Mouse (Mus musculus) large intestine, adult 2 months (tissue): ENCODE data around the gene Ran. TPM values are rescaled to one million over a fixed set of nuclear protein-coding genes. Genes with fewer than 3 reads are reported as not detected.
A peak's percentile ranks its signal among the peaks of the same experiment; 100 is the strongest.

ENCODE experiments used
- DNase-seq: peaks from one replicate; pipeline ENCODE4 v3.0.0-alpha.2; 2012; ENCODE audit warnings: low read depth, low spot score
- WGBS: fragments of 180-500 bp; shearing (Covaris S2); methylation state at CpG from one replicate; pipeline ENCODE4 v1.1.7; 2018; 5-methylcytosine and 5-hydroxymethylcytosine counted together
- polyA plus RNA-seq: library from polyadenylated mRNA; depleted of rRNA; stranded (reverse); fragments of >200 nt; gene quantifications from 2 replicates; pipeline ENCODE4 v1.2.3, GENCODE M21; 2012

Gene Ran
- polyA plus RNA-seq, 1 experiment, result 97.4 TPM

DNA sequence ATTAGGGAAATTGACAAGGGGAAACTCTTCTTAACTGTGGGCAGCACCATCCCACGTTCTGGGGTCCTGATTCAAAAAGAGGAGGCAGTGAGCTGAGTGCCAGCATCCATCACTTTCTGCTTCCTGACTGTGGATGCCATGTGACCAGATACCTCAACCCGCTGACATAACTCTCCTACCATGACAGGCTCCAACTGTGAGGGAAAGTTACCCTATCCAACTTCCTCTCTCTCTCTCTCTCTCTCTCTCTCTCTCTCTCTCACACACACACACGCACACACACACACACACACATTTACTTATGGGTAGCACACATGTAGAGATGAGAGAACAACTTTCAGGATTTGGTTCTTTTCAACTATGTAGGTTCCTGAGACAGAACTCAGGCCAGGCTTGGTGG lies 10.3 kb upstream of the Ran start:
- WGBS, result 89% methylated on average over 3 of the region's 3 CpGs
- no peak for DNase-seq

DNA sequence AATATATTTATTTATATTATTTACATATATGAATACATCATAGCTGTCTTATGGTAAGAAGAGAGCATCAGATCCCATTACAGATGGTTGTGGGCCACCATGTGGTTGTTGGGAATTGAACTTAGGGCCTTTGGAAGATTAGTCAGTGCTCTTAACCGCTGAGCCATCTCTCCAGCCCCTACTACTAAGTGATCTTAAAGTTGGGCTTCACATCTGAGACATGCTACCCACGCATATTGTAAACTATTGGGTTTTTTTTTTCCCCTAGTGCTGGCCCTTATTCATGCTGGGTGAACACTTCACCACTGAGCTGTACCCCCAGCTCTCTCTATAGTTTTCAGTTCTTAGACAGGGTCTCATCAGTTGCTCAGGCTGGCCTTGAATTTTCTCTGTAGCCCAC lies 8.9 kb upstream of the Ran start:
- WGBS, result 85% methylated on average over 2 of the region's 2 CpGs
- no peak for DNase-seq

- 79% methylated on average over 3 of the region's 3 CpGs for WGBS
- no peak for DNase-seq
Measured at GRCm38 (mm10) chr5:129015020-129015419, 4.8 kb upstream of the Ran start.

GRCm38 (mm10) chr5:129015540-129015939 lies 4.3 kb upstream of the Ran start:
- WGBS, result 83% methylated on average over 5 of the region's 5 CpGs
- no peak for DNase-seq

DNA sequence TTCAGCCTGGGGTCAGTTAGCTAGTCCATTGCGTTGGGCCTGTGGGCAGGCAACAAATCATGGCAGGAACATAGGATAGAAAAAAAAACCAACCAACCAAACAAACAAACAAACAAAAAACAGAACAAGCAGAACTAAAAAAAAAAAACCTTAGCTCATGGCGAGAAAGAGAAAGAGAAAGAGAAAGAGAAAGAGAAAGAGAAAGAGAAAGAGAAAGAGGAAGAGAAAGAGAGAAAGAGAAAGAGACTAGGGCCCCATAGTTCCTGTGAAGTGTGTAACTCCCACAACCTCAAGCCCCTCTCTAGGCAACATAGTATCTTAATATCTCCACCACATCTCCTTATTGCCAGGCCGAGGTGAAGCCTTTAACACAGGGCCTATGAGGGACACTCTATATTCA lies 3.5 kb upstream of the Ran start:
- DNase-seq, result no peak
- 93% methylated on average over 3 of the region's 3 CpGs for WGBS

GRCm38 (mm10) chr5:129018782-129019489 lies 933 bp upstream of the Ran start:
- DNase-seq, result no peak

GRCm38 (mm10) chr5:129020300-129020668 lies 415 bp downstream of the Ran start:
- under 1% methylated on average over 56 of the region's 56 CpGs for WGBS

More at GRCm38 (mm10) chr5:129018782-129019489, 933 bp upstream of the Ran start:
- 82% methylated on average over 13 of the region's 13 CpGs for WGBS

GRCm38 (mm10) chr5:129020731-129021130 lies 862 bp downstream of the Ran start:
- WGBS, result 3% methylated on average over 28 of the region's 28 CpGs
- DNase-seq, result no peak

More at GRCm38 (mm10) chr5:129020300-129020668, 415 bp downstream of the Ran start:
- peak; percentile 47 for DNase-seq

DNA sequence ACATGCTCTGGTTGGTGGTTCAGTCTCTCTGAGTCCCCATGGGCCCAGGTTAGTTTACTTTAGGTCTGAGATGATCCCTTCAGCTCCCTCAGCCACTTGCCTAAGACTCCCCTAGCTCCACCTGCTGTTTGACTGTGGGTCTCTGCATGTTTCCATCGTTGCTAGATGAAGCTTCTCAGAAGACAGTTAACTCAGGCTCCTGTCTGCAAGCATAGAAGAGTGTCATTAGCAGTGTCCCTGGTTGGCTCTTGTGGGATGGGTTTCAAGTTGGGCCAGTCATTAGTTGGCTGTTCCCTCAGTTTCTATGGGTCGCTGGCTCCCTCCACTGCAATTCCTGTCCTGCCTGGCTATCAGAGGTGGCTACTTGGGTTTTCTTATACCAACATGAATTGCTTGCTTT lies 5.2 kb downstream of the Ran start:
- 41% methylated on average over 2 of the region's 2 CpGs for WGBS
- no peak for DNase-seq

- DNase-seq, result no peak
- whole genome bisulfite sequencing, result 65% methylated on average over 2 of the region's 2 CpGs
Measured at GRCm38 (mm10) chr5:129025725-129026124, 5.9 kb downstream of the Ran start.

DNA sequence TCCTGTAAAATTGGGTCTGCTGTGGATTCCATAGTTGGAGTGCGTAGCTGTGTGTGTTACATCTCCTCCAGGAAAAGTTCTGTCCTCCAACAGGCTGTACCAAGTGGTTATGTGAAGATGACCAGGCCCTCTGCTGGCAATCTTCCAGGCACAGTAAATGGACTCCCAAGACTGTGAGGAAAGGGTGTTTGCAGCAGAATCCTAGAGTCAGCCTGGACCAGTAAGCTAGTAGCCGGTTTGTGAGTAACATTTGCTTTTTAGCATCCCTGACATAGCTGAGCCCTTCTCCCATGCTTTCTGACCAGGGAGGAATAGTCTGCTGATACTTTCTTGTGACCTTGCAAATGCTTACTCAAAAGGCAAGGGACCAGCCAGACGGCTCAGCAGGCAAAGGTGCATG lies 6.3 kb downstream of the Ran start:
- WGBS, result 87% methylated on average over 3 of the region's 3 CpGs
- no peak for DNase-seq

- WGBS, result 84% methylated on average over 1 of the region's 1 CpGs
Measured at GRCm38 (mm10) chr5:129026637-129027036, 6.8 kb downstream of the Ran start.

GRCm38 (mm10) chr5:129029131-129029723 lies 9.4 kb downstream of the Ran start:
- WGBS, result 73% methylated on average over 5 of the region's 5 CpGs
- DNase-seq, result no peak

More at GRCm38 (mm10) chr5:129026637-129027036, 6.8 kb downstream of the Ran start:
- DNase-seq, result no peak

DNA sequence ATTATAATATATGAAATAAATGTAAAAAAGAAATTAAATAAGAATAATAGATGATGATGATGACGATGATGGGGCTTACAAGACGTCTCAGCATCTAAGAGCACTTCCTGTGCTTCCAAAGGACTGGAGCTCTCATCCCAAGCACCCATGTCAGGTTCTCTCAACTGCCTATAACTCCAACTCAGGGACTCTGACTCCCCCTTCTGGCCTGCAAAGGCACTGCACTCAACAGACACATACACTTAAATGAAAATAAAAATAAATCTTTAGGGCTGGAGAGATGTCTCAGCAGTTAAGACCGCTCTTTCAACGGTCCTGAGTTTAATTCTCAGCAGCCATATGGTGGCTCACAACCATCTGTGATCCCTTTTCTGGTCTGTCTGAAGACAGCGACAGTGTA lies 16.8 kb downstream of the Ran start:
- no peak for DNase-seq
- 84% methylated on average over 5 of the region's 5 CpGs for WGBS

DNA sequence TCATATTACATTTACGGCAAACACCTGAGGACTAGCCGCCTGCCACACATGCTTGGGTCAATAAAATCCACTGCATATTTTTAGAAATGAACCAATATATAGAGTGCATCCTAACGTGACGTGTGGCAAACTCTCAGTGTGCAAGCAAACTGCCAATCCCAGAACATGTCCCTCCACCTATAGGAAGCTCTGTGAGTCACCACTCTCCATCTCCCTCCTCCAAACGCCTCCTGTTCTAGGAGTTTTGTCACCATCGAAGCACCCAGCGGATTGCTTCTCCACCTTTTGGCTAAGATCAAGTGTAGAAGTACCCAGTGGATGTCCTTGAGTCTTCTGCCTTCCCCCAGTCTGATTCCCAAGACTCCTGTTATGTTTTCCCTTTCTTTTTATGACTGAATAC lies 17.9 kb downstream of the Ran start:
- 51% methylated on average over 7 of the region's 7 CpGs for WGBS
- no peak for DNase-seq

GRCm38 (mm10) chr5:129045641-129046580 lies 26.0 kb downstream of the Ran start:
- no peak for DNase-seq
- WGBS, result 60% methylated on average over 26 of the region's 26 CpGs

DNA sequence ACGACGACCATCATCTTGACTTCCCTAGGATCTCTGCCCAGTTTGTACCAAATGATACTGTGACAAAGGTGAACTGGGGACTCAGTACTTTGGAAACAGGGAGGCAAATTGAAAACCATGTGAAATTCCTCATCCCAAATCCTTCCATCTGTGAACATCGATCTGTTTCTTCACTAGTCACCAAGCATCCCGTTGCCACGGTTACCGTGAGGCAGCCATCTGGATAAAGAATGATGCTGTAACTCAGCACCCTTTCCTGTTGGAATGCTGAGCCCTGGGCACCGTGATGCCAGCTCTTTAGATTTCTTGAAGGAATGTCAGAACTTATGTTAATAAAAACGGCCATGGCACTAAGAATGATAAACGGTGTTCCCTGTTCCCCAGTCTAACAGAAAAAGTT lies 29.5 kb downstream of the Ran start:
- no peak for DNase-seq
- WGBS, result 83% methylated on average over 9 of the region's 9 CpGs

GRCm38 (mm10) chr5:129051910-129052309 lies 32.0 kb downstream of the Ran start:
- WGBS, result 70% methylated on average over 3 of the region's 3 CpGs
- no peak for DNase-seq

DNA sequence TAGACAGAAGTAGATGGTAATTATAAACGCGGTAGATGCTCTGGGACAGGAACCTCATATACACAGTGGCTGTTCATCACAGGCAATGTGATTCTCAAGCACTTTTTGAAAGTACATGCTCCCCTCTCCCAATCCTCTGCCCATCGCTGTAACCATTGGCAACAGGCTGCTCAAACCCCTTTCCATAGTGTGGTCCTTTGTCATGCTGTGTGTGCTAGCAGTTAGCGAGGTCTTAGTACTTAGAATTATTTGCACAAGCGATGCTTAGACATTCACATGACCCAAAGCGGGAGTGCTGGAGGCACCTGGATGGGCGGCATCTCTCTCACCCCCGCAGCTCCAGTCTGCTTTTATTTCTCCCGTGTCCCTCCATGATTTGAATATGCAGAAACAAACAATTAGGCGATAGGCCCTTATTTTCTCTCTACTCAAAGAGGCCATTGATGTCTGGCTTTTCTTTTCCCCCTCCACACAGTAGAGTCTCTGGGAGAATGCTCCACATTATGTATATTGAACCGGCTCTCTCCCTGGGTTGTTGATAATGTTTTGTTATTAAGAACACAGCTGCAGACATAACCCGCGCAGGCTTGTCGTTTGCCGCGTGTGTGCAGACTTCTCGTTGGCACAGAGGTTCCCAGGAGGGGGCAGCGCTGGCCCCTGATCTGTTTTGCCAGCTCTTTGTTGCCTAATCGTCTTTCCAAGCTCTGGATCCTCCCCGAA lies 32.9 kb downstream of the Ran start:
- no peak for DNase-seq
- 32% methylated on average over 20 of the region's 20 CpGs for WGBS
